Mouse (Mus musculus) C2C12 (cell line): ENCODE data around the gene Syt9.

Experiments
- CTCF ChIP-seq: IDR thresholded peaks from one replicate; pipeline ENCODE4 v1.5.1; 2011; ENCODE audit not compliant: control insufficient read depth, insufficient read depth, insufficient read length
- FOSL1 ChIP-seq: IDR thresholded peaks from one replicate; pipeline ENCODE4 v1.8.0; 2011; ENCODE audit warnings: mild to moderate bottlenecking, low read length; ENCODE audit not compliant: poor library complexity, insufficient read depth, severe bottlenecking
- MYOD1 ChIP-seq: IDR thresholded peaks from one replicate; pipeline ENCODE4 v1.6.1; 2011; ENCODE audit warnings: low read depth; ENCODE audit not compliant: control insufficient read depth, insufficient read length
- USF1 ChIP-seq: IDR thresholded peaks from one replicate; pipeline ENCODE4 v1.6.1; 2011; ENCODE audit warnings: low read depth, mild to moderate bottlenecking, control low read depth, moderate library complexity

GRCm38 (mm10) chr7:107567261-107567671 lies 196.7 kb downstream of the Syt9 start, which contains the start of gene Olfml1:
- no peak for TF ChIP-seq CTCF
- TF ChIP-seq FOSL1, result no peak
- no peak for TF ChIP-seq MYOD1
- no peak for TF ChIP-seq USF1
